Mouse (Mus musculus) ZHBTc4 (cell line): ENCODE data around the gene Olfr138.

Source experiments
- DNase-seq: peaks from one replicate; pipeline ENCODE4 v3.0.0-alpha.2; 2011; ENCODE audit warnings: low read depth, low spot score

Olfr138 gene

GRCm38 (mm10) chr17:38260735-38261134 lies at the start of gene Olfr138:
Gene Olfr138, plus strand, starts transcription at chr17:38261035.
- no peak for DNase-seq

GRCm38 (mm10) chr17:38307470-38307869 lies 46.6 kb downstream of the Olfr138 start, which contains the start of gene Olfr137:
Gene Olfr137, minus strand, starts transcription at chr17:38307570.
- DNase-seq, result no peak
